Comparison of ENCODE assay signal across 1 mouse cellular context in the genomic region with DNA sequence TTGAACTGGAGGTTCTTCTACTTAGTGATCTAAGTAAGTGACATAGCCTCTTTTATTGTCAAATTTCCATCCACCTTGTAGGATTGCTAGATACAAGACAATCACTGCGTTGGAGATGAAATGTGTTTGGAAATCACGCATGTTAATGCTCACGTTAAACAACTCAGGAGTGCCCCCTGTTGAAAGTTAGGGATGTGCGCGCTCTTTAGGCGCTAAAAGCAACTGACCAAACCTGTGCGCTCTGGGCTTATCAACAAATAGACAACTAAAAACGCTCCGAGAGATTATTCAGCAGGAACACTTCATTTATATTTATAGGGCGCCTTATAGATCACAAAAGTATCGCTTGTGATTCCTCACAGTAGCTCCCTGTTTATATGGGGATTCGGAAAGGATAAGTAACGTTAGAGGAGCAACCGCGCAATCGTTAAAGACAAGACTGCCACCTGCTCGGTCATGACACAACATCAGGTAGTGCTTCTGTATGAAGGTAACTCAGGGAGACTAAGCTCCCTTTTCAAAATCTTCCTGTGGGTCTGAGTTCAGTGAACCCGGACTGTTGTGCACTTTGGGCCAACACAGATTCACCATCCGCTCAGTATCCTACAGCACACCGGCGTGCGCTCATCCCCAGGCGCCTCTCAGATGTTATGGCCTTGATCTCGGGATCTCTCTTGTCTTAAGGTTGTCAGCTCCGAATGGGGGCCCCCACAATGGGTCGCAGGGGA.
TF ChIP-seq lines count a peak whose summit lies in the region.

No protein-coding gene starts in this region.

TF ChIP-seq in CH12.LX, 34 proteins besides CTCF, POLR2A, EP300 and RAD21 (continued from another document):
- TF ChIP-seq NELFE (IDR thresholded peaks at IDR 0.05; ENCODE audit: low read depth, low read length) (peak; percentile 54; the same call in 1 of the 2 replicates), ZMIZ1 (IDR thresholded peaks at IDR 0.05; ENCODE audit: low read depth, low read length) (no peak), SMC3 (IDR thresholded peaks at IDR 0.05; ENCODE audit: low read depth, low read length) (peak; percentile 94), PAX5 (IDR thresholded peaks at IDR 0.05; ENCODE audit: low read length) (no peak), E2F4 (IDR thresholded peaks at IDR 0.05; ENCODE audit: insufficient replicate concordance, low read depth, low read length) (0 out of 2 replicates have a peak, but pooled peaks have one; percentile 47), TBP (conservative IDR thresholded peaks at IDR 0.05; ENCODE audit: low read depth, low read length) (0 out of 2 replicates have a peak, but pooled peaks have one; percentile 50), BHLHE40 (IDR thresholded peaks at IDR 0.05; ENCODE audit: low read depth, low read length) (peak; percentile 39), ZC3H11A (IDR thresholded peaks at IDR 0.05; ENCODE audit: low read depth, low read length) (peak; percentile 59)
TF ChIP-seq in CH12.LX: peak in this region for 8.
